Mouse (Mus musculus) layer of hippocampus, postnatal 36 days (tissue): ENCODE measurements around the gene Cd247. TPM values are rescaled to one million over a fixed set of nuclear protein-coding genes. Genes with fewer than 3 reads are reported as not detected.

Experiments
- DNase-seq, 2 experiments: peaks; one replicate each; pipeline ENCODE4 v3.0.0; 2022
- total RNA-seq, 2 experiments: library from RNA; stranded (reverse); gene quantifications; 2 replicates each; pipeline ENCODE4 v1.2.3; 2021

Gene Cd247
- total RNA-seq, 2 experiments from 2014 or later = not detected

- DNase-seq = peak; percentile 21 to 26
Measured at GRCm38 (mm10) chr1:165775518-165776294, 12.8 kb upstream of the Cd247 start.

DNA sequence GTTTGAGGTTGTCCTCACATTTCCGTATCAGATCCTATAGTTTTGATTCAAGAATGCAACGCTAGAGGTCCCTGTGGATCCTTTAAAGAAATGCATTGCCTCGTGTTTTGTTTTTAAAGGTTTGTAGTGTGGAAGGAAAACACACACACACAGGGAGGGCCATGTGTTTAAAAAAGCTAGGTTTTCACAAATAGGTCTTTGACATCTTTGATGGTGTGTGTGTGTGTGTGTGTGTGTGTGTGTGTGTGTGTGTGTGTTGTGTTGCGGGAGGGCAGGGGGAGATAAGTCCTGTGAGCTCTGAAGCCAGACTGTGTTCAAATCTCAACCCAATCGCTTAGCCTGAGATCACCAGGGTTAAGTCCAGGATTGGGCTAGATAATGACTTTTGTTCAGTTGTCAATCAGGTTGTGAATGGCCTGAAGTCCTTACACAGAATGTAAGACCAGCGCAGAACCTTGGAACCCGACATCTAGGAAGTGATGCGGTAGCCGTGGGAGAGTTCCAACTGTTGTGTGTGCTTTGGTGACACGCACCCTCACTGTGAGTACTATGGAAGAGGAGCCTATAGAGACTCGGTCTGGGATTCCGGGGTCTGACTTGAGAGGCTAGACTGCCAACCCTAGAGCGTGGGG lies 8.4 kb upstream of the Cd247 start:
- DNase-seq = no peak

GRCm38 (mm10) chr1:165780586-165781111 lies 7.8 kb upstream of the Cd247 start:
- peak in 1 of 2 experiments; percentile 18 for DNase-seq

GRCm38 (mm10) chr1:165781426-165781825 lies 7.1 kb upstream of the Cd247 start:
- no peak for DNase-seq

DNA sequence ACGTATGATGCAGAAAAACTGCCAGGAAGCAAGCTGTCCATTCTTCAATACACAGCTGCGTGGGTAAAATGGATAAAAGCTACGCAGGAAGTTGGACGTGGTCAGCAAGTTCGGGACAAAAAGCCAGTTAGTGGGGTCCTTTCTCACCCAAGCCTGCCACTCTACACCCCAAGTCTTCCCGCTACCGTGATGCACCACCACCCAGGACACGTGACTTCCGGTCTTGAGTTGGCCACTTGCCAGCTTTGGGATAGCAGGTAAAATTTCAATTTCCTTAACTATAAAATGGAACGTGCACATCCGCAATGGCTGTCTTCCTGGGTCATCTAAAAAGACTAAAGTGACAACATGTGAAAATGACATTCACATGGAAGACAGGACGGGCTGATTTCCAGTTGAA lies 6.6 kb upstream of the Cd247 start:
- no peak for DNase-seq

- DNase-seq = no peak
Measured at GRCm38 (mm10) chr1:165786296-165786695, 2.2 kb upstream of the Cd247 start.

DNA sequence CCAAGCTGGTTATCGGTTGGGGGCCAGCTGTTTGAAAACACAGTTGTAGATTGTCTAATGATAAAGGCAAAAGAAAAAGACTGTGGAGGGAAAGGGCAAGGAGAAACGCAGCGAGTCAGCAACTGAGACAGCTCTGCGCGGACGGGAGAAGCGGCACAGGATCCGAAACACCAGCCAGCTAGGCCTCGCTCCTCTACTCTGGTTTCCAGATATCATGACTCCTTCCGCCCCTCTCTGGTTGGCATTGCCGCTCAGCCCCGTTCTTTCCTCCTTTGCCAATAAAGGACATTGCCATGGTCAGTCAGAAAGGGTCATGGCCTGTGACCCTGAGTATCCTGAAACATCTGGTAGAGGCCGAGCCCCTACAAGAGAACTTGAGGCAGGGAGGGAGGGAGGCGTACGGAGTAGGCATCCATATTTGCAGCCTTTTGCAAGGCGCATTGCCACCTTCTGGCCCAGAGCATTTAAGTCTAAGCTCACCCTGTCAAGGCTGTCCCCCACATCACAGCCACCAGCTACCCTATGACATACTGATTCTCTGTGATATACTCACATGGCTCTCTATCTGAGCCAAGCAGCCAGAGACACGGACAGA lies 682 bp downstream of the Cd247 start:
- no peak for DNase-seq

DNA sequence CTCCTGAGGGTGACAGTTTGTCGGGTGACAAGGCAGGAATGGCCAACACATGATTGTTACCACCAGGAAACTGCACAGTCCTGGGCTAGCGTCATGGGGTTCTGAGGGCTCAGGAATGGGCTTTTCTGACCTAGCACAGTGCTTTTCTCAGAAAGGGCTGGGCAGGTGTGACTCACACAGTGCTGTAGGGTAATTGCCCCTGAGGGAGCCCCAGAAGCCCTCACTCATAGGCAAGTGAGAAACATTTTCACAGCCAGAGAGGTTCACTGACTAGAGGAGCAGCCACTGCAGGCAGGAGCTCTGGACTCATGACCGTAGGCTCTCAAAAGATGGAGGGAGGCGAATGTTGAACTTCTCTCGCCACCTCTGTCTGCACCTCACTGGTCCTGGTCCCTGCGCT lies 1.5 kb downstream of the Cd247 start:
- no peak for DNase-seq

DNA sequence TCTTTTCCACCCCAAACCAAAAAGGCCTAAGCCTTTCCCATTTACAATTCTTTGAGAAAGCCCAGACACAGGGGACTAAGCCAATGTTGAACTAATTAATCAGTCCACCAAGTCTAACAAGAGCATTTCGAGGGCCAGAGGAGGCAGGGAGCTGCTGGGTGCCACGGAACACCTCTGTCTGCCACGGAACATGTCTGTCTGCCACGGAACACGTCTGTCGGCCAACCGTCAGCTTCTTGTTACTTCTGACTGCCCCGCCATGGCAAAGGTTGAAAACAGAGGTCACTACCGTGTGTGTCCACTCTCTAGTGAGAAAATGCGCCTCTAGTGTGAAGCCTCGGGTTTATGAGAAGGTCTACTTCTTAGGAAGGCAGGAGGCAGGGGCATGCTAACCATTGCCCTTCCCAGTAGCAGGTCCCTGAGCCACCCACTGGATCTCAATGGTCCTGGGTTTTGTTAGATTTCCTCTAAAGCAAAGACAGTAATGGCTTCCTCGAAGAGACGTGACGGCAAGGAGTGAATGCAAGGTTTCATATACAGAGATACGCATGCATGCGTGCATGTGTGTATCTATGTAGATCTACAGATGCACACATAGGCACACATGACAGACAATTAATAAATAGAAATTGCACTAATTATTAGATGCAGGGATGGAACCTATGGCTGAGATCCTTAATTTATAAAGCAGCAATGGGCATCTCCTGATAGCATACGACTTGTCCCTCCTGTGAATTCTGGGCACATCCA lies 2.2 kb downstream of the Cd247 start:
- DNase-seq = no peak

GRCm38 (mm10) chr1:165791411-165791810 lies 2.9 kb downstream of the Cd247 start:
- no peak for DNase-seq

DNA sequence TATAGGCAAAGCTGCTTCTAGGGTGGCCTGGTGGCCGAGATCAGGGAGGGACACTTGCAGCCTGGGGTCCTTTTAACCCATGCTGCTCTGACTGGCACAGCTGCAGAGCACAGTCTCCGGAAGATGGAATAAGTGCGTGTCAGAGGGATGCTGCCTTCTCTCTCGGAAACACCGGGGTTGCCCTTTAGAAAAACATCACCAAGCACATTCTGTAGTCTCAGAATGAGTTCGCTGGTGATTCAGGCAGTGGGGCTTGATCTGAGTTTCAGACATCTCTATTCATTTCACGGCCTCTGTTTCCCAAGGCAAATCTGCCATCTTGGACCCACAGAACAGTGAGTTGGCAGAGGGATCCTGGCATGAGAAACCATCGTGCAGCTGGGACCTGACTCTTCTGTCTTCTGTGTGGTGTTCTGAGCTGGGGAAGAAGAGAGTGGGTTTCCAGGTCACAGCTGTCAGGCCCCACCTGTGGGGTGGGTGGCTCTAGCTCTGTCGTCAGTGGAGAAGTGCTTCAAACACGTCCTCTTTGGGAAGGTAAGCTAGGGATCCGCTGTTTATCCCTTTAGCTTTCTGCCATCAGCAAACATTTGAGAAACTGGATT lies 13.3 kb downstream of the Cd247 start:
- no peak for DNase-seq

- no peak for DNase-seq
Measured at GRCm38 (mm10) chr1:165803107-165803506, 14.6 kb downstream of the Cd247 start.

DNA sequence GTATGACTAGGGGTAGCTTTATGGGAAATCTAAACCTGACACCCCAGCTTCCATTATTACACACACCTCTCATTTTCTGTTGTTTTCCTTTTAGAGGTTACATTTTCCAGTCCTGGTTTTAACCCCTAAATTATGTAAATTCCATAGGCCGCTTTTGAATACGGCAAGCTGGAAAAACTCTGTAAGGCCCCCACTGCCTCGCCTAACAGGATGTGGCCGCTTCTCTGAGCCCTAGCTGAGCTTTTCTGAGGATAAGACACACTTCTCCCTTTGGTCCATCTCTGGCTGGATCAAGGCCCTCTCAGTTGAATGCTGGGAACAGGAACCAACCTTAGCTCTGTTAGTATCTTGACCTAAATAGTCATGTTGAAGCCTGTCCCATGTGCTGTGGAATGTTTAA lies 15.7 kb downstream of the Cd247 start:
- no peak for DNase-seq

GRCm38 (mm10) chr1:165810633-165811032 lies 22.2 kb downstream of the Cd247 start:
- no peak for DNase-seq

DNA sequence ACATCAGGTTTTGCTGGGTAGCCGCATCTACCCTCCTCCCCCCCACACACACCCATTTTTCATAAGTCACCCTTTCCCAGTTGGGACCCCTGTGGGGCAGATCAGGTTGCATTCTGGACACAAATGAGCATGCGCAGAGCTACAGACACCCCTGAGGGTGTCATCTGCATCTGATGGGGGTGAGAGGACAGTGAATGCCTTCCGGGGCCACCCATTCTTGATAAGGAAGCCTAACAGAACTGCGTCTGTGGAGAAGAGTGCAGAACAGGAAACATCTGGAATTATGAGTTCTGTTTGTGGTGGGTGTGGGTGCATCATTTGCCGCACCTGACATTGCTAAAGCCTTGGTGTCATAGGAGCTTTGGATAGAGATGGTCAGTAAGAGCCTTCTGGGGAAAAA lies 22.7 kb downstream of the Cd247 start:
- DNase-seq = no peak

DNA sequence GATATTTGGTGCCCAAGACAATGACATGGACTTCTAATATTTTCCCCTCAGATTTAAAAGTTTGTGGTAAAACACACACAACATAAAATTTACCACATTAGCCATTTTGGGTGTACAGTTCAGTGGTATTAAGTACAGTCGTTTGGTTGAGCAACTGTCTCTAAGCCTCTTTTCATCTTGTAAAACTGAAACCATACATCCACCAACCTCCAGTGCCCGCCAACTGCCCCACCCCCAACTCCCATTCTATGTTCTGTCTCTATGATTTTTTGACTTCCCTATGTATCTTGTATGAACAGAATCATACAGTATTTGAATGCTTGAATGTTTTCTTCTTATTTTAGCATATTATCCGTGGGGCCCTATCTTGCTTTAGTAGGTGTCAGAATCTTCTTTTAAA lies 24.3 kb downstream of the Cd247 start:
- no peak for DNase-seq

GRCm38 (mm10) chr1:165814116-165814515 lies 25.6 kb downstream of the Cd247 start:
- DNase-seq = no peak

- DNase-seq = no peak
Measured at GRCm38 (mm10) chr1:165814521-165815278, 26.2 kb downstream of the Cd247 start.

DNA sequence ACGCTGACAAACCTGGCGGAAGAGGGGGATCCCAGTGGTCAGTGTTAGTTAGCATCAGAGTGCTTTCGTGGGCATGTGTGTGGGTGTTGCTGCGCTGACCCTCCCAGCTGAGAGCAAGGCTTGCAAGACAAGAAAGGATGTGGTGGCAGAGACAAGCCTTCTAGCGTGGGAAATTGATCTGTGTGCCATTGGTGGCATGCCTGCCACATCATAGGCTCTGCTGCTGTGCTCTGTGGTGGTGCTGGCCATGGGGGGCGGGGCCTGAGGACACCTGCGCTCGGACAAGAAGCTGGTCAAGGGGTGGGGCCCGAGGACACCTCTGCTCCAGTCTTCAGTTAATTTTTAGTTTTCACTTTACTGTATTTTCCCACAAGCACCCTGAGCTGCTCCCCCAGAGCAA lies 27.9 kb downstream of the Cd247 start:
- DNase-seq = no peak

GRCm38 (mm10) chr1:165817264-165817663 lies 28.8 kb downstream of the Cd247 start:
- no peak for DNase-seq

- no peak for DNase-seq
Measured at GRCm38 (mm10) chr1:165818145-165818860, 29.8 kb downstream of the Cd247 start.
